Mouse (Mus musculus): ENCODE measurements at regions not wholly inside any gene's neighbourhood (a gene's known extent, or its start where the extent isn't known, plus 50 kb on each side); places are given as distances from the start of the nearest gene placed in this dataset.

- Histone ChIP-seq H3K27me3 (ENCODE audit: control insufficient read depth, insufficient read depth, low read length) (no peaks in the 10 kb centered on the region), H3K4me1 (ENCODE audit: control insufficient read depth, insufficient read depth, low read length) (peaks cover 17% of the 10 kb centered on the region), H3K4me2 (replicated peaks; ENCODE audit: low read depth, low read length, severe bottlenecking) (no peak overlapping the region; the same call in 1 of the 2 replicates), H3K9me3 (ENCODE audit: control insufficient read depth, low read length) (0 out of 2 replicates have a peak, but pooled peaks cover 3% of the 10 kb centered on the region), H3K36me3 (ENCODE audit: control insufficient read depth, insufficient read depth, low read length) (no peaks in the 10 kb centered on the region), H3K9ac (ENCODE audit: low read depth, low read length, severe bottlenecking) (no peak overlapping the region), H3K4me3 (replicated peaks; ENCODE audit: low read length) (no peak overlapping the region), H3K27ac (replicated peaks; ENCODE audit: low read depth, low read length) (no peak overlapping the region)
- ATAC-seq (ENCODE audit: low FRiP score, low read depth) (no peak), DNase-seq (ENCODE audit: low spot score) (no peak)
- 44% methylated on average over 10 of the region's 10 CpGs for WGBS
- no peak for TF ChIP-seq POLR2A (IDR thresholded peaks at IDR 0.05; ENCODE audit: borderline replicate concordance, extremely low read depth, insufficient read depth, insufficient read length)
Measured at GRCm38 (mm10) chr11:112155339-112155955, 626.6 kb upstream of the Sox9 start.

GRCm38 (mm10) chr11:112163681-112164265 is 618.3 kb upstream of the Sox9 start:
- WGBS: 35% methylated on average over 7 of the region's 7 CpGs
- no peaks in the 10 kb centered on the region for H3K9me3 ChIP-seq (ENCODE audit: control insufficient read depth, low read length)
- H3K36me3 ChIP-seq (ENCODE audit: control insufficient read depth, insufficient read depth, low read length): no peaks in the 10 kb centered on the region
- no peak overlapping the region for H3K4me3 ChIP-seq (replicated peaks; ENCODE audit: low read length)
- no peak for ATAC-seq (ENCODE audit: low FRiP score, low read depth)
- no peak for TF ChIP-seq POLR2A (IDR thresholded peaks at IDR 0.05; ENCODE audit: borderline replicate concordance, extremely low read depth, insufficient read depth, insufficient read length)
- no peak overlapping the region for H3K9ac ChIP-seq (ENCODE audit: low read depth, low read length, severe bottlenecking)
- H3K4me1 ChIP-seq (ENCODE audit: control insufficient read depth, insufficient read depth, low read length): peaks cover 6% of the 10 kb centered on the region; the same call in 1 of the 2 replicates
- no peaks in the 10 kb centered on the region for H3K27me3 ChIP-seq (ENCODE audit: control insufficient read depth, insufficient read depth, low read length)
- H3K4me2 ChIP-seq (replicated peaks; ENCODE audit: low read depth, low read length, severe bottlenecking): no peak overlapping the region
- H3K27ac ChIP-seq (replicated peaks; ENCODE audit: low read depth, low read length): no peak overlapping the region
- DNase-seq (ENCODE audit: low spot score): no peak

GRCm38 (mm10) chr11:112173585-112173984 is 608.4 kb upstream of the Sox9 start:
- ATAC-seq (ENCODE audit: low FRiP score, low read depth): no peak
- Histone ChIP-seq H3K4me1 (ENCODE audit: control insufficient read depth, insufficient read depth, low read length) (peaks cover 13% of the 10 kb centered on the region; the same call in 1 of the 2 replicates), H3K27me3 (ENCODE audit: control insufficient read depth, insufficient read depth, low read length) (no peaks in the 10 kb centered on the region), H3K27ac (replicated peaks; ENCODE audit: low read depth, low read length) (no peak overlapping the region), H3K4me3 (replicated peaks; ENCODE audit: low read length) (no peak overlapping the region), H3K9ac (ENCODE audit: low read depth, low read length, severe bottlenecking) (no peak overlapping the region), H3K4me2 (replicated peaks; ENCODE audit: low read depth, low read length, severe bottlenecking) (no peak overlapping the region), H3K9me3 (ENCODE audit: control insufficient read depth, low read length) (no peaks in the 10 kb centered on the region), H3K36me3 (ENCODE audit: control insufficient read depth, insufficient read depth, low read length) (no peaks in the 10 kb centered on the region)
- WGBS: 77% methylated on average over 10 of the region's 10 CpGs
- no peak for TF ChIP-seq POLR2A (IDR thresholded peaks at IDR 0.05; ENCODE audit: borderline replicate concordance, extremely low read depth, insufficient read depth, insufficient read length)
- DNase-seq (ENCODE audit: low spot score): no peak

GRCm38 (mm10) chr11:112175302-112175701 is 606.7 kb upstream of the Sox9 start:
- Histone ChIP-seq H3K9ac (ENCODE audit: low read depth, low read length, severe bottlenecking) (no peak overlapping the region), H3K36me3 (ENCODE audit: control insufficient read depth, insufficient read depth, low read length) (no peaks in the 10 kb centered on the region), H3K27me3 (ENCODE audit: control insufficient read depth, insufficient read depth, low read length) (no peaks in the 10 kb centered on the region), H3K9me3 (ENCODE audit: control insufficient read depth, low read length) (no peaks in the 10 kb centered on the region), H3K27ac (replicated peaks; ENCODE audit: low read depth, low read length) (no peak overlapping the region), H3K4me3 (replicated peaks; ENCODE audit: low read length) (no peak overlapping the region), H3K4me2 (replicated peaks; ENCODE audit: low read depth, low read length, severe bottlenecking) (no peak overlapping the region), H3K4me1 (ENCODE audit: control insufficient read depth, insufficient read depth, low read length) (peaks cover 13% of the 10 kb centered on the region; the same call in 1 of the 2 replicates)
- no peak for ATAC-seq (ENCODE audit: low FRiP score, low read depth)
- WGBS: 47% methylated on average over 6 of the region's 6 CpGs
- DNase-seq (ENCODE audit: low spot score): no peak
- TF ChIP-seq POLR2A (IDR thresholded peaks at IDR 0.05; ENCODE audit: borderline replicate concordance, extremely low read depth, insufficient read depth, insufficient read length): no peak

GRCm38 (mm10) chr11:112180666-112181065 is 601.4 kb upstream of the Sox9 start:
- WGBS: 78% methylated on average over 10 of the region's 10 CpGs
- ATAC-seq (ENCODE audit: low FRiP score, low read depth) (no peak), DNase-seq (ENCODE audit: low spot score) (no peak)
- no peaks in the 10 kb centered on the region for H3K27me3 ChIP-seq (ENCODE audit: control insufficient read depth, insufficient read depth, low read length)
- H3K4me2 ChIP-seq (replicated peaks; ENCODE audit: low read depth, low read length, severe bottlenecking): no peak overlapping the region
- no peaks in the 10 kb centered on the region for H3K36me3 ChIP-seq (ENCODE audit: control insufficient read depth, insufficient read depth, low read length)
- TF ChIP-seq POLR2A (IDR thresholded peaks at IDR 0.05; ENCODE audit: borderline replicate concordance, extremely low read depth, insufficient read depth, insufficient read length): no peak
- no peak overlapping the region for H3K4me3 ChIP-seq (replicated peaks; ENCODE audit: low read length)
- H3K9me3 ChIP-seq (ENCODE audit: control insufficient read depth, low read length): no peaks in the 10 kb centered on the region
- peaks cover 7% of the 10 kb centered on the region; the same call in 1 of the 2 replicates for H3K4me1 ChIP-seq (ENCODE audit: control insufficient read depth, insufficient read depth, low read length)
- H3K27ac ChIP-seq (replicated peaks; ENCODE audit: low read depth, low read length): no peak overlapping the region
- no peak overlapping the region for H3K9ac ChIP-seq (ENCODE audit: low read depth, low read length, severe bottlenecking)

All from limb, embryonic 14.5 days (tissue).